Mouse (Mus musculus) activated CD4-positive, CD25-positive, alpha-beta regulatory T cell, adult 4 months (primary cell): ENCODE measurements around the gene Gm49355. TPM values are rescaled to one million over a fixed set of nuclear protein-coding genes. Genes with fewer than 3 reads are reported as not detected.

Experiments
- ATAC-seq: one replicate; pipeline ENCODE4 v1.8.0; 2017
- polyA plus RNA-seq, 2 experiments: library from polyadenylated mRNA; unstranded; fragments of 100-300 nt; shearing (Covaris generic); gene quantifications; one replicate each; pipeline ENCODE4 v1.2.1; 2017

Gene Gm49355
- polyA plus RNA-seq, 2 experiments from 2014 or later = 0.28 TPM; not detected in 1

GRCm38 (mm10) chr14:12343451-12343941 is 59.7 kb downstream of the Gm49355 start:
- ATAC-seq = no peak

- no peak for ATAC-seq
These were observed 60.4 kb downstream of the Gm49355 start for GRCm38 (mm10) chr14:12344061-12344745.

- ATAC-seq = no peak
These were observed 61.0 kb downstream of the Gm49355 start for GRCm38 (mm10) chr14:12344746-12345240.

- no peak for ATAC-seq
These were observed 61.6 kb downstream of the Gm49355 start for GRCm38 (mm10) chr14:12345241-12345921.

GRCm38 (mm10) chr14:12346011-12346864 is 62.5 kb downstream of the Gm49355 start:
- no peak for ATAC-seq

- ATAC-seq = no peak
These were observed 63.3 kb downstream of the Gm49355 start for GRCm38 (mm10) chr14:12346865-12347600.

GRCm38 (mm10) chr14:12348089-12348488 is 64.3 kb downstream of the Gm49355 start, which contains the start of gene Fezf2:
Gene Fezf2, minus strand, starts transcription at chr14:12348189.
- no peak for ATAC-seq

GRCm38 (mm10) chr14:12349334-12350090 is 65.7 kb downstream of the Gm49355 start:
- ATAC-seq = no peak

- no peak for ATAC-seq
These were observed 66.6 kb downstream of the Gm49355 start for GRCm38 (mm10) chr14:12350271-12350916.

Other genes starting within 250 kb of the Gm49355 start
- 100 to 1,000 TPM; 102 to 119 TPM for gene 3830406C13Rik, start 197 bp downstream of the Gm49355 start, polyA plus RNA-seq
- gene Fezf2, start 64.2 kb downstream of the Gm49355 start, polyA plus RNA-seq = under 1 TPM in 1 of 2 experiments, not detected in 1; 0.15 TPM